18 mouse cellular contexts compared by ENCODE assay signal in genomic region chr6:110649227-110649626, GRCm38 (mm10). TPM values are rescaled to one million over a fixed set of nuclear protein-coding genes. Genes with fewer than 3 reads are reported as not detected.
DNase-seq lines count a peak whose midpoint lies in the region; ATAC-seq lines count a peak whose summit lies in the region.
"Had no signal": no experiment of that assay in that cellular context is flagged by ENCODE, and none has a peak within 500 bp of the region (broad histone marks: within the 10 kb centered on the region; RNA-seq: fewer than 3 reads in every experiment).

No protein-coding gene starts in this region.

- whole genome bisulfite sequencing in hindbrain, embryonic 15.5 days, result 96% methylated on average over 1 of the region's 1 CpGs
- WGBS in hindbrain, embryonic 11.5 days, result 64% methylated on average over 1 of the region's 1 CpGs
- WGBS in midbrain, embryonic 13.5 days, result 91% methylated on average over 1 of the region's 1 CpGs
- WGBS in midbrain, embryonic 10.5 days, result 92% methylated on average over 1 of the region's 1 CpGs
- WGBS in midbrain, embryonic 15.5 days, result 89% methylated on average over 1 of the region's 1 CpGs

- peak overlapping the region; percentile 32 for H3K4me3 ChIP-seq in hindbrain, embryonic 15.5 days
- H3K4me3 ChIP-seq in hindbrain, embryonic 11.5 days (ENCODE audit: low read depth, low read length), result no peak overlapping the region
- no peak overlapping the region for H3K4me3 ChIP-seq in midbrain, embryonic 13.5 days (replicated peaks)
- H3K4me3 ChIP-seq in midbrain, embryonic 10.5 days, result no peak overlapping the region
- peak overlapping the region; percentile 19 for H3K4me3 ChIP-seq in midbrain, embryonic 15.5 days
- H3K4me3 ChIP-seq: embryonic facial prominence, embryonic 15.5 days; heart, adult 2 months; intestine, embryonic 15.5 days; limb, embryonic 15.5 days had no signal

- H3K4me1 ChIP-seq in hindbrain, embryonic 15.5 days (replicated peaks), result peaks cover 24% of the 10 kb centered on the region
- no peaks in the 10 kb centered on the region; the same call in 1 of the 2 replicates for H3K4me1 ChIP-seq in hindbrain, embryonic 11.5 days (replicated peaks; ENCODE audit: control insufficient read depth, insufficient read depth, low read length)
- peaks cover 22% of the 10 kb centered on the region for H3K4me1 ChIP-seq in midbrain, embryonic 13.5 days (replicated peaks)
- H3K4me1 ChIP-seq in midbrain, embryonic 10.5 days, result peaks cover 24% of the 10 kb centered on the region
- peaks cover 25% of the 10 kb centered on the region for H3K4me1 ChIP-seq in midbrain, embryonic 15.5 days

- H3K27ac ChIP-seq in hindbrain, embryonic 15.5 days (replicated peaks), result no peak overlapping the region
- no peak overlapping the region for H3K27ac ChIP-seq in hindbrain, embryonic 11.5 days (ENCODE audit: low read depth, low read length)
- H3K27ac ChIP-seq in midbrain, embryonic 13.5 days, result no peak overlapping the region
- H3K27ac ChIP-seq in midbrain, embryonic 10.5 days (replicated peaks), result no peak overlapping the region
- no peak overlapping the region for H3K27ac ChIP-seq in midbrain, embryonic 15.5 days
- H3K27ac ChIP-seq: embryonic facial prominence, embryonic 15.5 days; heart, adult 2 months; intestine, embryonic 15.5 days; limb, embryonic 15.5 days; macrophage had no signal

- no peaks in the 10 kb centered on the region for H3K9me3 ChIP-seq in hindbrain, embryonic 15.5 days
- H3K9me3 ChIP-seq in hindbrain, embryonic 11.5 days (ENCODE audit: control insufficient read depth, low read length), result no peaks in the 10 kb centered on the region
- H3K9me3 ChIP-seq in midbrain, embryonic 13.5 days, result no peaks in the 10 kb centered on the region
- no peaks in the 10 kb centered on the region for H3K9me3 ChIP-seq in midbrain, embryonic 10.5 days (replicated peaks)
- H3K9me3 ChIP-seq in midbrain, embryonic 15.5 days, result no peaks in the 10 kb centered on the region
- H3K9me3 ChIP-seq: embryonic facial prominence, embryonic 15.5 days; intestine, embryonic 15.5 days; limb, embryonic 15.5 days had no signal

- no peak for ATAC-seq in hindbrain, embryonic 15.5 days (ENCODE audit: low FRiP score, low read depth)
- no peak for ATAC-seq in hindbrain, embryonic 11.5 days (ENCODE audit: low FRiP score)
- no peak for ATAC-seq in midbrain, embryonic 13.5 days
- no peak for ATAC-seq in midbrain, embryonic 15.5 days (replicated peaks)
- ATAC-seq: intestine, embryonic 15.5 days had no signal

- no peak for DNase-seq in hindbrain, embryonic 11.5 days (ENCODE audit: low spot score)
- DNase-seq in midbrain, embryonic 10.5 days (ENCODE audit: low spot score), result no peak
- DNase-seq in retina, postnatal 1 day, result peak; percentile 64
- DNase-seq in urinary bladder, adult 2 months (ENCODE audit: low spot score), result no peak
- DNase-seq: adrenal gland, adult 8-10 months; cerebellum, adult 2 months; gastrocnemius, postnatal 10 days; heart, adult 2 months; lung, embryonic 14.5 days; right cerebral cortex, postnatal 4 days had no signal

- no peaks in the 10 kb centered on the region; the same call in 1 of the 2 replicates for H3K27me3 ChIP-seq in hindbrain, embryonic 15.5 days
- peaks cover 32% of the 10 kb centered on the region for H3K27me3 ChIP-seq in hindbrain, embryonic 11.5 days (ENCODE audit: control insufficient read depth, insufficient read depth, low read length)
- H3K27me3 ChIP-seq in midbrain, embryonic 13.5 days, result peaks cover 35% of the 10 kb centered on the region
- H3K27me3 ChIP-seq in midbrain, embryonic 10.5 days (ENCODE audit: low read depth, poor library complexity, severe bottlenecking), result peaks cover 48% of the 10 kb centered on the region
- H3K27me3 ChIP-seq in midbrain, embryonic 15.5 days (replicated peaks), result 0 out of 2 replicates have a peak, but pooled peaks cover 5% of the 10 kb centered on the region

- H3K9ac ChIP-seq in hindbrain, embryonic 15.5 days, result peak overlapping the region; percentile 31
- no peak overlapping the region for H3K9ac ChIP-seq in hindbrain, embryonic 11.5 days (ENCODE audit: low read depth, low read length)
- H3K9ac ChIP-seq in midbrain, embryonic 13.5 days (replicated peaks), result peak overlapping the region; percentile 39; the same call in 1 of the 2 replicates
- H3K9ac ChIP-seq in midbrain, embryonic 15.5 days, result no peak overlapping the region
- H3K9ac ChIP-seq: embryonic facial prominence, embryonic 15.5 days; intestine, embryonic 15.5 days; limb, embryonic 15.5 days; lung, embryonic 14.5 days had no signal

- H3K4me2 ChIP-seq in hindbrain, embryonic 15.5 days, result peak overlapping the region; percentile 86
- H3K4me2 ChIP-seq in hindbrain, embryonic 11.5 days (replicated peaks; ENCODE audit: low read depth, low read length), result no peak overlapping the region
- peak overlapping the region; percentile 9 for H3K4me2 ChIP-seq in midbrain, embryonic 13.5 days (replicated peaks)
- H3K4me2 ChIP-seq in midbrain, embryonic 15.5 days, result peak overlapping the region; percentile 94
- H3K4me2 ChIP-seq: embryonic facial prominence, embryonic 15.5 days; intestine, embryonic 15.5 days; limb, embryonic 15.5 days; lung, embryonic 14.5 days had no signal

- no peaks in the 10 kb centered on the region for H3K36me3 ChIP-seq in hindbrain, embryonic 15.5 days
- H3K36me3 ChIP-seq in hindbrain, embryonic 11.5 days (ENCODE audit: control insufficient read depth, insufficient read depth, low read length), result no peaks in the 10 kb centered on the region
- H3K36me3 ChIP-seq in midbrain, embryonic 13.5 days, result no peaks in the 10 kb centered on the region
- H3K36me3 ChIP-seq in midbrain, embryonic 10.5 days, result no peaks in the 10 kb centered on the region
- H3K36me3 ChIP-seq in midbrain, embryonic 15.5 days (replicated peaks), result no peaks in the 10 kb centered on the region
- H3K36me3 ChIP-seq: embryonic facial prominence, embryonic 15.5 days; G1E; intestine, embryonic 15.5 days; limb, embryonic 15.5 days had no signal

RNA-seq across cellular contexts. Expression of gene Grm7, which starts 3.8 kb away (rescaled TPM):
- polyA plus RNA-seq in hindbrain, embryonic 15.5 days (2015; fragmentation: Nextera tagmentation; extraction: Ambion mirVana), result 34.0 and 40.2 TPM in 2 replicates
- 0.69 and 1.7 TPM in 2 replicates for polyA plus RNA-seq in hindbrain, embryonic 11.5 days (2014; fragmentation: Nextera tagmentation; extraction: Ambion mirVana)
- polyA plus RNA-seq in midbrain, embryonic 13.5 days (2015; fragmentation: Nextera tagmentation; extraction: Ambion mirVana), result 7.2 and 8.0 TPM in 2 replicates
- polyA plus RNA-seq in midbrain, embryonic 10.5 days (2016; fragmentation: Nextera tagmentation; extraction: Ambion mirVana), result 0.41 and 1.2 TPM in 2 replicates
- polyA plus RNA-seq in midbrain, embryonic 15.5 days (2015; fragmentation: Nextera tagmentation; extraction: Ambion mirVana), result 25.7 and 30.1 TPM in 2 replicates
- polyA plus RNA-seq in urinary bladder, adult 2 months (2012; rRNA removed), result 0.32 and 0.62 TPM in 2 replicates
- polyA plus RNA-seq: G1E; lung, embryonic 14.5 days; macrophage had no signal

Comparison
In these comparisons a context has a peak if more than half of its experiments do, and no peak if none do; other contexts are left out.
1. H3K4me3 ChIP-seq: peak in hindbrain, embryonic 15.5 days (single experiment) and midbrain, embryonic 15.5 days (single experiment); none in hindbrain, embryonic 11.5 days (single experiment), midbrain, embryonic 13.5 days (single experiment) and midbrain, embryonic 10.5 days (single experiment).
2. H3K9ac ChIP-seq: peak in hindbrain, embryonic 15.5 days (single experiment) and midbrain, embryonic 13.5 days (single experiment); none in hindbrain, embryonic 11.5 days (single experiment) and midbrain, embryonic 15.5 days (single experiment).